Mouse (Mus musculus) erythroblast, embryonic 14.5 days (primary cell): ENCODE data around the gene Vmn1r214.

Experiments used
- GATA1 ChIP-seq: IDR thresholded peaks from 2 replicates; pipeline ENCODE4 v1.6.1; 2012; ENCODE audit warnings: low read length, inconsistent platforms, mixed read lengths
- TAL1 ChIP-seq: IDR thresholded peaks from 3 replicates; pipeline ENCODE4 v1.6.1; 2012; ENCODE audit warnings: low read length, inconsistent platforms, mixed read lengths

DNA sequence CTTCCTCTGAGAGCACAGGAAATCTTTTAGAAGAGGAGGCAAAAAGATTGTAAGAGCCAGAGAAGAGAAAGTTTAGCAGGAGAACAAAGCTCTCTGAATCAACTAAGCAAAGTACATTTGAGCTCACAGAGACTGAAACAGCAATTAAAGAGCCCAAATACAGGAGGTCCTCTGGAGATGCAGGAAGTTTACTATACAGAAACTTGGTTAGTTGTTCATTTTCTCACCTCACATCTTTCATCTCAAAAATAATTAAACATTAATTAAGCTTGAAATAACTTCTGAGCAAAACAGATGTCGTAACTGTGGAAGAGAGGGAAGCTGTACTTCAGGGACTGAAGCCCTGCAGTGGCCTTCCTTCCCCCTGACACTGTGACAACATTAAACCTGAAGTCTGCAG, 22.9 kb upstream of the Vmn1r214 start, which contains the start of gene Vmn1r213:
- TF ChIP-seq TAL1 = no peak
- TF ChIP-seq GATA1 = no peak
